Mouse (Mus musculus) heart, embryonic 16.5 days (tissue): ENCODE measurements around the gene Mrpl46. TPM values are rescaled to one million over a fixed set of nuclear protein-coding genes. Genes with fewer than 3 reads are reported as not detected.

Experiments
- ATAC-seq: fragments of 200-750 bp; cut with Nextera tagmentation; replicated peaks from 2 replicates; pipeline ENCODE4 v1.8.0; 2017; ENCODE audit warnings: moderate number of reproducible peaks; ENCODE audit not compliant: insufficient read depth, low FRiP score; ENCODE audit errors: extremely low read depth
- H3K27ac ChIP-seq: fragments of 300-500 bp; sonication (generic); 2 replicates; pipeline ENCODE4 v1.5.1; 2014; ENCODE audit warnings: mild to moderate bottlenecking, low read length, control low read depth, moderate library complexity
- H3K27me3 ChIP-seq: fragments of 300-500 bp; sonication (generic); 2 replicates; pipeline ENCODE4 v1.6.1; 2014; ENCODE audit warnings: low read length, mixed read lengths; ENCODE audit not compliant: control insufficient read depth, insufficient read depth
- H3K36me3 ChIP-seq: fragments of 300-500 bp; sonication (generic); 2 replicates; pipeline ENCODE4 v1.6.1; 2014; ENCODE audit not compliant: control insufficient read depth, insufficient read depth
- H3K4me1 ChIP-seq: fragments of 300-500 bp; sonication (generic); 2 replicates; pipeline ENCODE4 v1.6.1; 2014; ENCODE audit warnings: low read length, mixed read lengths; ENCODE audit not compliant: control insufficient read depth, insufficient read depth
- H3K4me2 ChIP-seq: fragments of 300-500 bp; sonication (generic); 2 replicates; pipeline ENCODE4 v1.6.1; 2014; ENCODE audit warnings: low read depth, mild to moderate bottlenecking, control low read depth, low read length
- H3K4me3 ChIP-seq: fragments of 300-500 bp; sonication (generic); 2 replicates; pipeline ENCODE4 v1.5.1; 2014; ENCODE audit warnings: mild to moderate bottlenecking, control low read depth, low read length
- H3K9ac ChIP-seq: fragments of 300-500 bp; sonication (generic); 2 replicates; pipeline ENCODE4 v1.6.1; 2014; ENCODE audit warnings: low read length, control low read depth
- H3K9me3 ChIP-seq: fragments of 300-500 bp; sonication (generic); replicated peaks from 2 replicates; pipeline ENCODE4 v1.6.1; 2016; ENCODE audit warnings: low read length; ENCODE audit not compliant: control insufficient read depth
- WGBS: fragments of 180-500 bp; shearing (Covaris S2); extraction: QIAGEN DNeasy Blood & Tissue Kit; methylation state at CpG from one replicate; pipeline ENCODE4 v1.1.7; 2014; 5-methylcytosine and 5-hydroxymethylcytosine counted together
- polyA plus RNA-seq: library from polyadenylated mRNA; unstranded; fragments of >200 nt; fragmentation: Nextera tagmentation; extraction: Ambion mirVana; gene quantifications from 2 replicates; pipeline ENCODE4 v1.2.1, GENCODE M21; 2015

Gene Mrpl46
- polyA plus RNA-seq = 59.2 and 64.9 TPM in 2 replicates

GRCm38 (mm10) chr7:78782639-78783581, at the start of gene Mrpl46, which contains the start of gene Mrps11:
Mrpl46 (minus strand) TSS chr7:78783531.
Mrps11 (plus strand) TSS chr7:78783119.
- no peaks in the 10 kb centered on the region for H3K9me3 ChIP-seq
- H3K36me3 ChIP-seq = peaks cover 19% of the 10 kb centered on the region
- H3K4me2 ChIP-seq = peak within 1 kb of the TSS; percentile 94
- no peaks in the 10 kb centered on the region for H3K27me3 ChIP-seq
- H3K4me3 ChIP-seq = peak within 1 kb of the TSS; percentile 76
- ATAC-seq = peak; percentile 97
- H3K9ac ChIP-seq = peak within 1 kb of the TSS; percentile 91
- H3K27ac ChIP-seq = peak within 1 kb of the TSS; percentile 43; the same call in 1 of the 2 replicates
- H3K4me1 ChIP-seq = peaks cover 13% of the 10 kb centered on the region
- WGBS = under 1% methylated on average over 44 of the region's 44 CpGs

- H3K27me3 ChIP-seq = no peaks in the 10 kb centered on the region
- no peak overlapping the region for H3K9ac ChIP-seq
- H3K9me3 ChIP-seq = no peaks in the 10 kb centered on the region
- H3K27ac ChIP-seq = no peak overlapping the region
- no peak overlapping the region for H3K4me3 ChIP-seq
- no peak for ATAC-seq
- no peaks in the 10 kb centered on the region for H3K4me1 ChIP-seq
- no peak overlapping the region for H3K4me2 ChIP-seq
- peaks cover 15% of the 10 kb centered on the region for H3K36me3 ChIP-seq
- 86% methylated on average over 14 of the region's 14 CpGs for WGBS
Measured at GRCm38 (mm10) chr7:78827749-78828362, 44.5 kb upstream of the Mrpl46 start.

GRCm38 (mm10) chr7:78826682-78827385, 43.5 kb upstream of the Mrpl46 start:
- no peaks in the 10 kb centered on the region for H3K4me1 ChIP-seq
- no peaks in the 10 kb centered on the region for H3K9me3 ChIP-seq
- no peak overlapping the region for H3K4me3 ChIP-seq
- H3K27me3 ChIP-seq = no peaks in the 10 kb centered on the region
- no peak overlapping the region for H3K27ac ChIP-seq
- WGBS = 50% methylated on average over 9 of the region's 9 CpGs
- no peak overlapping the region for H3K9ac ChIP-seq
- ATAC-seq = no peak
- no peak overlapping the region for H3K4me2 ChIP-seq
- H3K36me3 ChIP-seq = peaks cover 15% of the 10 kb centered on the region

- no peak overlapping the region for H3K4me3 ChIP-seq
- no peaks in the 10 kb centered on the region for H3K9me3 ChIP-seq
- H3K9ac ChIP-seq = 0 out of 2 replicates have a peak overlapping the region, but pooled peaks have one; percentile 34
- H3K27ac ChIP-seq = no peak overlapping the region
- ATAC-seq = no peak
- no peaks in the 10 kb centered on the region for H3K27me3 ChIP-seq
- WGBS = 58% methylated on average over 12 of the region's 12 CpGs
- peaks cover 6% of the 10 kb centered on the region; the same call in 1 of the 2 replicates for H3K36me3 ChIP-seq
- no peaks in the 10 kb centered on the region; the same call in 1 of the 2 replicates for H3K4me1 ChIP-seq
- H3K4me2 ChIP-seq = no peak overlapping the region
Measured at GRCm38 (mm10) chr7:78818336-78818735, 35.0 kb upstream of the Mrpl46 start.

GRCm38 (mm10) chr7:78814766-78815165, 31.4 kb upstream of the Mrpl46 start:
- Histone ChIP-seq H3K27me3 (no peaks in the 10 kb centered on the region), H3K9ac (no peak overlapping the region), H3K9me3 (no peaks in the 10 kb centered on the region), H3K4me2 (no peak overlapping the region), H3K36me3 (no peaks in the 10 kb centered on the region), H3K27ac (no peak overlapping the region), H3K4me3 (no peak overlapping the region), H3K4me1 (no peaks in the 10 kb centered on the region; the same call in 1 of the 2 replicates)
- ATAC-seq = no peak

GRCm38 (mm10) chr7:78813791-78814190, 30.5 kb upstream of the Mrpl46 start:
- no peak overlapping the region for H3K27ac ChIP-seq
- no peak overlapping the region for H3K4me2 ChIP-seq
- H3K4me3 ChIP-seq = no peak overlapping the region
- ATAC-seq = no peak
- H3K4me1 ChIP-seq = no peaks in the 10 kb centered on the region; the same call in 1 of the 2 replicates
- H3K9ac ChIP-seq = no peak overlapping the region
- 84% methylated on average over 6 of the region's 6 CpGs for WGBS
- no peaks in the 10 kb centered on the region for H3K27me3 ChIP-seq
- H3K36me3 ChIP-seq = no peaks in the 10 kb centered on the region
- H3K9me3 ChIP-seq = no peaks in the 10 kb centered on the region

- Histone ChIP-seq H3K4me3 (no peak overlapping the region), H3K4me2 (no peak overlapping the region), H3K27me3 (no peaks in the 10 kb centered on the region), H3K4me1 (no peaks in the 10 kb centered on the region), H3K36me3 (no peaks in the 10 kb centered on the region), H3K9ac (no peak overlapping the region), H3K9me3 (no peaks in the 10 kb centered on the region), H3K27ac (no peak overlapping the region)
- WGBS = 58% methylated on average over 4 of the region's 4 CpGs
- no peak for ATAC-seq
Measured at GRCm38 (mm10) chr7:78807192-78807591, 23.9 kb upstream of the Mrpl46 start.

- H3K27me3 ChIP-seq = no peaks in the 10 kb centered on the region
- no peak overlapping the region for H3K9ac ChIP-seq
- no peak overlapping the region for H3K4me2 ChIP-seq
- no peak overlapping the region for H3K4me3 ChIP-seq
- 0 out of 2 replicates have a peak, but pooled peaks have one; percentile 32 for ATAC-seq
- H3K4me1 ChIP-seq = no peaks in the 10 kb centered on the region
- WGBS = 49% methylated on average over 3 of the region's 3 CpGs
- no peaks in the 10 kb centered on the region for H3K36me3 ChIP-seq
- H3K9me3 ChIP-seq = no peaks in the 10 kb centered on the region
- no peak overlapping the region for H3K27ac ChIP-seq
Measured at GRCm38 (mm10) chr7:78803841-78804240, 20.5 kb upstream of the Mrpl46 start.
